Mouse (Mus musculus) urinary bladder, postnatal 0 days (tissue): ENCODE results near the gene Tpt1. TPM values are rescaled to one million over a fixed set of nuclear protein-coding genes. Genes with fewer than 3 reads are reported as not detected.

Experiments used
- polyA plus RNA-seq: library from polyadenylated mRNA; unstranded; fragments of >200 nt; fragmentation: Nextera tagmentation; extraction: Ambion mirVana; gene quantifications from 2 replicates; pipeline ENCODE4 v1.2.1, GENCODE M21; 2015

Gene Tpt1
- polyA plus RNA-seq, result 1,168 and 1,216 TPM in 2 replicates

DNA sequence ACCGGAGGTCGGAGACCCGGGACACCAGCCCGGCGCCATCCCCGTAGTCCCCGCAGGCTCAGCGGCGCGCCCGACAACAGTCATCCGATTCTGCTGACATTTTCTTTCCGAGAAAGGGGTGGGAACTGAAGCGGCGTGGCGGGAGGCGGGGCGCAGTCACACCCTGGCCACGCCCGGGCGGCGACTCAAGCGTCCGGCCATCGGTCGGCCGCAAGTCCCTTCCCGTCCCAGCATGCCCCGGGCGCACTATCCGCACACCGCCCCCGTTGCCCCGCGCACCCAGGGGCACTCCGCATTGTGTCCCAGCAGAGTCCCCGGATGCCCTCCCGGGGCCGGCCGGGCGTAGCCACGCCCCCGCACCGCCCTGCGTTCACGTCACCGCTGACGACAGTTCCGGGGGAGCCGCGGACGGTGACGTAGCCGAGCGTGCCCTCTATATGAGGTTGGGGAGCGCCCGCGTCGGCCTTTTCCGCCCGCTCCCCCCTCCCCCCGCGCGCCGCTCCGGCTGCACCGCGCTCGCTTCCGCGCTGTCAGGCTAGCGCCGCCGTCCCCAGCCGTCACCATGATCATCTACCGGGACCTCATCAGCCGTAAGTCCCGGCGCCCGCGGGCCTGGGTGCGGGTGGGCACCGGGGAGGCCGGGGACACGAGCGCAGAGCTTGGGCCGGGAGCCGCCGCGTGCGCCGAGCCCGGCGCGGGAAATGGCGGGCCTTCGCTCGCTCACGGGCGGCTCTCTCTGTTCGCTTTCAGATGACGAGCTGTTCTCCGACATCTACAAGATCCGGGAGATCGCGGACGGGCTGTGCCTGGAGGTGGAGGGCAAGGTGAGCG lies at the start of gene Tpt1:
TSS of gene Tpt1 (plus strand) at position 227 of the 831 bp plus-strand sequence.

Other genes starting within 250 kb of the Tpt1 start
- gene Erich6b, start 202.8 kb upstream of the Tpt1 start, polyA plus RNA-seq, result not detected in 2 replicates
- gene Cog3, start 90.6 kb upstream of the Tpt1 start, polyA plus RNA-seq, result 10.3 and 10.4 TPM in 2 replicates
- gene Slc25a30, start 58.1 kb upstream of the Tpt1 start, polyA plus RNA-seq, result 2.4 and 2.6 TPM in 2 replicates
- 0.07 and 0.16 TPM in 2 replicates for gene Kctd4, start 109.9 kb downstream of the Tpt1 start, polyA plus RNA-seq
- 27.1 and 28.9 TPM in 2 replicates for gene Gtf2f2, start 165.8 kb downstream of the Tpt1 start, polyA plus RNA-seq